Mouse (Mus musculus): ENCODE results near the gene Tgfbr3.

DNA sequence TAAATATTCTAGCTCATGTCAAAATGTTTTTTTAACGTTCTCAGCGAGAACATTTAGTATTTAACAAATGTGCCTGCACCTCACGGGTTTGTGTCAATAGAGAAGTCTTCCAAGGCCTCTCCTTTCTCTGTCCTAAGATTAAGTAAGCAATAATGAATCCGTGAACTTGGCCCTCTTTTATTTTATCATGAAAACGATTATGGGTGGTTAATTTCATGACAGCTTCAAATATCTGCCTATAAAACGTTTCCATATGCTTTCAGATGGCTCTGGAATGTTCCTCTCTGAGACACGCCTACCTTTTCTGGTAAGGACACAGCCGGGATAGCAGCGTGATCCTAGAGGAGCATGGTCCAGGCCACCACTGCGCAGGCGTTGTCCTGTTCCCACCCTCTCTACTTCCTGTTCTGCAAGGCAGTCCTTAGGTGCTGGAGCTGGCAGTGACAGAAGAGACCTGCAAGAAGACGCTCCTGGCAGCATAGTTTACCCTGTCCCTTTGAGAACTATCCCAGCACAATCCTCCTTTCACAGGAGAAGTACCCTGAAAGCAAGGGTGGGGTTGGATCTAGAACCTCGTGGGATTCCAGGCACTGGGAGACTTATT, 214.3 kb downstream of the Tgfbr3 start:
- TF ChIP-seq POLR2A (IDR thresholded peaks at IDR 0.05; ENCODE audit: low read depth, low read length) = no peak
- TF ChIP-seq CTCF (IDR thresholded peaks at IDR 0.05; ENCODE audit: extremely low read depth, insufficient read length, insufficient replicate concordance, low read depth, low read length) = no peak

All from small intestine, adult 2 months (tissue).